Mouse (Mus musculus) C2C12 (cell line): ENCODE measurements around the gene Colca2.

Experiments
- CTCF ChIP-seq: IDR thresholded peaks from one replicate; pipeline ENCODE4 v1.5.1; 2011; ENCODE audit not compliant: control insufficient read depth, insufficient read depth, insufficient read length
- FOSL1 ChIP-seq: IDR thresholded peaks from one replicate; pipeline ENCODE4 v1.8.0; 2011; ENCODE audit warnings: mild to moderate bottlenecking, low read length; ENCODE audit not compliant: poor library complexity, insufficient read depth, severe bottlenecking
- MAX ChIP-seq: IDR thresholded peaks from one replicate; pipeline ENCODE4 v1.6.1; 2011; ENCODE audit warnings: mild to moderate bottlenecking, control low read depth
- MYOG ChIP-seq: IDR thresholded peaks from one replicate; pipeline ENCODE4 v1.6.1; 2011; ENCODE audit not compliant: control insufficient read depth, insufficient read length; ENCODE audit errors: extremely low read depth
- USF1 ChIP-seq: IDR thresholded peaks from one replicate; pipeline ENCODE4 v1.6.1; 2011; ENCODE audit warnings: low read depth, mild to moderate bottlenecking, control low read depth, moderate library complexity

GRCm38 (mm10) chr9:51303980-51304379 is 25.6 kb upstream of the Colca2 start:
- TF ChIP-seq MYOG (no peak), CTCF (no peak), FOSL1 (no peak), USF1 (no peak), MAX (no peak)
